Mouse (Mus musculus): Measurements from ENCODE around the gene Pygm.

Pygm gene

GRCm38 (mm10) chr19:6385419-6385818, 1.2 kb downstream of the Pygm start:
- no peak for DNase-seq (ENCODE audit: low spot score in 2 of 2)

DNA sequence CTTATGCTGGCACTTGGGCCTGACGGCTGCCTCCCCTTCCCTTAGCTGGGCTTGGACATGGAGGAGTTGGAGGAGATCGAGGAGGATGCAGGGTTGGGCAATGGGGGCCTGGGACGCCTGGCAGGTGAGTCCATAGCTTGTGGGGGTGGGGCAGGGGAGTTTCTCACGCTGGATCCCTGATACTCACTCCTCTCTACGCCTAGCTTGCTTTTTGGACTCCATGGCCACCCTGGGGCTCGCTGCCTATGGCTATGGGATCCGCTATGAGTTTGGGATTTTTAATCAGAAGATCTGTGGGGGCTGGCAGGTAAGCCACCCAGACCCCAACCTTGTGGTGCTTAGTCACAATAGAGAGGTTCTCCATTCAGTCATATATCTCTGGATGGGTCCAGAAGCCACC, 1.6 kb downstream of the Pygm start:
- no peak for DNase-seq (ENCODE audit: low spot score in 2 of 2)

- DNase-seq (ENCODE audit: low spot score in 2 of 2), result no peak
Observed at GRCm38 (mm10) chr19:6386234-6386633, 2.0 kb downstream of the Pygm start.

GRCm38 (mm10) chr19:6388006-6388405, 3.8 kb downstream of the Pygm start:
- no peak for DNase-seq (ENCODE audit: low spot score in 2 of 2)

- DNase-seq (ENCODE audit: low spot score in 2 of 2), result no peak
Observed at GRCm38 (mm10) chr19:6389803-6390202, 5.6 kb downstream of the Pygm start.

GRCm38 (mm10) chr19:6390251-6390650, 6.1 kb downstream of the Pygm start:
- DNase-seq (ENCODE audit: low spot score in 2 of 2), result no peak

GRCm38 (mm10) chr19:6392743-6393393, 8.7 kb downstream of the Pygm start:
- no peak for DNase-seq (ENCODE audit: low spot score in 2 of 2)

GRCm38 (mm10) chr19:6393637-6394036, 9.4 kb downstream of the Pygm start:
- no peak for DNase-seq (ENCODE audit: low spot score in 2 of 2)

DNA sequence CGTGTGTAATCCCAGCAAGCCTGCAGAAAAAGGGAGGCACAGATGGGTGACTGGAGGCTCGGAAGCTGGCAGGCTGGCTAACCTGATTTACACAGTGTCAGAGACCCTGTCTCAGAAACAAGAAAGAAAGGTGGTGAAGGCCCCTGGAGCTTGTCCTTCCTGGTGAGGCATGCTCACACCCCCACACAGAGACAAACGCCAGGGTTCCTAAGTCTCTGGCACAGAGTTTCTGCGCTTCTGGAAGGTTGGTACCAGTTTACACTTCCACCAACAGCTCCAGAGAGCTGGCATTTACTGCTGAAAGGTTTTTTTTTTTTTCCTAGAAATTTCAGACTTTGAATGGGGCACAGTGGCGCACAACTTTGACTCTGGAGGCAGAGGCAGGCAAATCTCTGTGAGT, 12.0 kb downstream of the Pygm start:
- DNase-seq (ENCODE audit: low spot score in 2 of 2), result no peak

- no peak for DNase-seq (ENCODE audit: low spot score in 2 of 2)
Observed at GRCm38 (mm10) chr19:6397582-6398249, 13.5 kb downstream of the Pygm start.

GRCm38 (mm10) chr19:6398447-6399284, 14.5 kb downstream of the Pygm start:
- DNase-seq (ENCODE audit: low spot score in 2 of 2), result no peak

GRCm38 (mm10) chr19:6399285-6400095, 15.3 kb downstream of the Pygm start, which contains the start of gene Rasgrp2:
Rasgrp2 (plus strand) TSS chr19:6399340.
- DNase-seq (ENCODE audit: low spot score in 2 of 2), result no peak

DNA sequence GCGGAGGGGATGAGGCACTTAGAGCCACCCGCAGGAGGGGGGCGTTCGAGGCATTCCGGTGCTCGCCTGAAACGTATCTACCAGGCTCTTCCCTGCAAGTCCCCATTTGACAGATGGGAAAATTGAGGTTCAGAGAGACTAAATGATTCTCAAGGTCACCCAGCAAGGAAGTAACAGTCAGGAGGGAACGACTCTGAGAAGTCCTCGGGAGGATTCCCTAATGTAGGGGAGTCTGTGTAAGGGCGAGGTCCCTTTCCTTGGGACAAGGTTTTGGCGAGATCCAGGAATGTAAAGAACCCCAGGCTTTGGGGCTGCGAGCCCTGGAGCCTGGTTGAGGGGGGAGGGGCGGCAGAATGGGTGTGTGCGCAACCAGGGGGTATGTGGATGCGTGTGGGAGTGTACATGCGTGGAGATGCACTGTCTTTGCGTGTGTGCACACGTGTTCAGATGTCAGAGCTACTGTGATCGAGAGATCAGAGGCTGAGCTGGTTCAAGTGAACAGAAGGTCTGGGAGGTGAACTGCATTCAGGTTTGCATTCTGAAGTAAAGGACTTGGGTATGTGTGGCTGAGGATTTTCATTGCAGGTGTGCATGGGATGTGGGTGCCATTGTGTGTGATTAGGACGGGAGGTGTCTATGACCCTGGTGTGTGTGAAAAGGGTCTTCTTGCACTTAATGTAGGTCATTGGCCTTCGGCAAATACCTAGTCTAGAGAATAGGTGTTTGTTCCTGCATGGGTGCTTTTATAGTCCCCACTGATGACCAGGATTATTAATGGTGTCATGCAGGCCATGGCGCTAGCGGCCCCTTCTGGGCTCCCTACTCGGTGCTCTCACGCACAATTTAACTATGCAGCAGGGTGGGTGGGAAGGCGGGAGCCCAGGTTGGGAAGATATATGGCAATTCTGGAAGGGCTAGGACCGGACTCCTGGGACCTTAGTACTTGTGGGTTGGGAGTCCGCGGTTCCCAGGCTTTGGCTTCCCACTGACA, 16.2 kb downstream of the Pygm start:
- DNase-seq (ENCODE audit: low spot score in 2 of 2), result no peak

DNA sequence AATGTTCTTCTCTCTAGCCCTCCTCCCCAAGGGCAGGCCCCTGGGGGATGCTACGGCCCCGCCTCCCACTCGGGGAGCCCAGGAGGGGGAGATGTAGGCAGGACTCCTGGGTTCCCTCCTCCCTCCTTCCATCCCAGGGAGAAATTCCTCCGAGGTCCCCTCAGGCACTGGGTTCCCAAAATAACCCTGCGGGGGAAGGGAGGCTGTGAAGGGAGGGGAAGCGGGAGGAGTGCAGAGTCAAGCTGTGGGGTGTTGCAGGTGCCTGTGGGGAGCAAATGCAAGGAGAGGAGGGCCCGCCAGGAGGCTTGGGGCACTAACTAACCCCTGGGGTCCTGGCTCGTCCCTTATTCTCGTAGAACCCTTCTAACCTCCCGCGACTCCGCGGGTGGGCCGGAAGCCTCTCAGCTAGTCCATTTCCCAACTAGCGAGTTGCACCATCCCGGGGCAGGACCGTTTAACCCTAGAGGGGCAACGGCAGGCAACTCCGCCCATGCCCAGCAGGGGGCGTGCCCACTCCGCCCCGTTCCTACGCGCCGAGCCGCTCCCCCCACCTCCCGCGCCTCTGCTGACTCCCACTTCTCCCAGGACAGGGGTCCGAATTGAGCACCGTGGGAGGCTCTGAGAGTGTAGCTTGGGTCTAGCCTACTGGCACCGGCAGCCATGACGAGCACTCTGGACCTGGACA, 17.1 kb downstream of the Pygm start:
- no peak for DNase-seq (ENCODE audit: low spot score in 2 of 2)

- no peak for DNase-seq (ENCODE audit: low spot score in 2 of 2)
Observed at GRCm38 (mm10) chr19:6401951-6402350, 17.8 kb downstream of the Pygm start.

- DNase-seq (ENCODE audit: low spot score in 2 of 2), result no peak
Observed at GRCm38 (mm10) chr19:6403869-6404268, 19.7 kb downstream of the Pygm start.

DNA sequence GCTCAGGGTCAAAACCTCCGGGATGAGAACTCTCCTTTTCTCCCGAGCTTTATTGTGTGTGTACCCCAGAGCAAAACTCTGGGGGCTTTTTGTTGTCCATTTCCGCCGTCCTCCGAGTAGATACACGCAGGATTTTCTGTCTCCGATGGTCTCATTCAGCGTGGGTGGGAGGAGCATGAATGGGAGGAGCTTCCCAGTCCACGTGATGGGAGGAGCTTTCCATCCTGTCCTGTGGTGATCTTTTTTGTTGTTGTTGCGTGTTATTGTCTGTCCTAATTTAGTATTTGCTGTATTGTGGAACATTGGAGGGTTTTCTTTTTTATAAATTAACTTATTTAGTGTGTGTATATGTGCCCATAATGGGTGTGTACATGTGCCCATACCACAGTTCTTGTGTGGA, 21.2 kb downstream of the Pygm start:
- no peak for DNase-seq (ENCODE audit: low spot score in 2 of 2)

DNA sequence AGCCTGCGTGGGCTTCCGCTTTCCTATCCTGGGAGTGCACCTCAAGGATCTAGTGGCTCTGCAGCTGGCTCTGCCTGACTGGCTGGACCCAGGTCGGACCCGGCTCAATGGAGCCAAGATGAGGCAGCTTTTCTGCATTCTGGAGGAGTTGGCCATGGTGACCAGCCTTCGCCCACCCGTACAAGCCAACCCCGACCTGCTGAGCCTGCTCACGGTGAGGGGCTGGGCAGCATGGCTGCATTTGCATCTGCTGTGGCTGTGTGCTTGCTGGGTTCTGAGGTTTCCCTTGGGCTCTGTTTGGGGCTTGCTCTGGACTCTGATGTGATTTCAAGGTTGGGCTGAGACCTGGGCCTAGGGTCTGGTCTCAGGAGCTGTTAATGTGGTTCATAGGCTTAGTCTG, 22.9 kb downstream of the Pygm start:
- no peak for DNase-seq (ENCODE audit: low spot score in 2 of 2)

GRCm38 (mm10) chr19:6407816-6408510, 23.8 kb downstream of the Pygm start:
- DNase-seq (ENCODE audit: low spot score in 2 of 2), result no peak
